Mouse (Mus musculus) forebrain, embryonic 11.5 days (tissue): Measurements from ENCODE around the gene Shbg. TPM values are rescaled to one million over a fixed set of nuclear protein-coding genes. Genes with fewer than 3 reads are reported as not detected.
"Not testable (repeated sequence)": the region's sequence is repeated elsewhere in the genome, so short reads cannot be mapped to it uniquely, and the experiment has no call there.

ENCODE experiments used
- ATAC-seq: fragments of 200-750 bp; cut with Nextera tagmentation; replicated peaks from 2 replicates; pipeline ENCODE4 v1.8.0; 2017; ENCODE audit warnings: moderate TSS enrichment; ENCODE audit not compliant: low FRiP score
- DNase-seq: peaks from one replicate; pipeline ENCODE4 v3.0.0-alpha.2; 2017; ENCODE audit warnings: low spot score
- H3K27ac ChIP-seq: fragments of 300-500 bp; sonication (generic); 2 replicates; pipeline ENCODE4 v1.5.1; 2014; ENCODE audit warnings: low read depth, low read length
- H3K27me3 ChIP-seq: fragments of 300-500 bp; sonication (generic); 2 replicates; pipeline ENCODE4 v1.6.1; 2014; ENCODE audit warnings: mild to moderate bottlenecking, low read length, mixed read lengths; ENCODE audit not compliant: control insufficient read depth, insufficient read depth
- H3K36me3 ChIP-seq: fragments of 300-500 bp; sonication (generic); 2 replicates; pipeline ENCODE4 v1.6.1; 2014; ENCODE audit warnings: mild to moderate bottlenecking, low read length, moderate library complexity, mixed read lengths; ENCODE audit not compliant: control insufficient read depth, insufficient read depth
- H3K4me1 ChIP-seq: fragments of 300-500 bp; sonication (generic); replicated peaks from 2 replicates; pipeline ENCODE4 v1.6.1; 2014; ENCODE audit warnings: low read length, mixed read lengths; ENCODE audit not compliant: control insufficient read depth, insufficient read depth
- H3K4me2 ChIP-seq: fragments of 300-500 bp; sonication (generic); 2 replicates; pipeline ENCODE4 v1.6.1; 2014; ENCODE audit warnings: low read depth, mild to moderate bottlenecking, low read length, moderate library complexity, mixed read lengths; ENCODE audit not compliant: severe bottlenecking
- H3K4me3 ChIP-seq: fragments of 300-500 bp; sonication (generic); 2 replicates; pipeline ENCODE4 v1.5.1; 2014; ENCODE audit warnings: low read depth, low read length
- H3K9ac ChIP-seq: fragments of 300-500 bp; sonication (generic); 2 replicates; pipeline ENCODE4 v1.6.1; 2014; ENCODE audit warnings: low read length
- H3K9me3 ChIP-seq: fragments of 300-500 bp; sonication (generic); 2 replicates; pipeline ENCODE4 v1.6.1; 2016; ENCODE audit warnings: low read length, mixed read lengths; ENCODE audit not compliant: control insufficient read depth
- WGBS: fragments of 180-500 bp; shearing (Covaris S2); extraction: QIAGEN DNeasy Blood & Tissue Kit; methylation state at CpG from one replicate; pipeline ENCODE4 v1.1.7; 2014; 5-methylcytosine and 5-hydroxymethylcytosine counted together
- polyA plus RNA-seq: library from polyadenylated mRNA; unstranded; fragments of >200 nt; fragmentation: Nextera tagmentation; extraction: Ambion mirVana; gene quantifications from 2 replicates; pipeline ENCODE4 v1.2.1, GENCODE M21; 2014

Shbg gene
- polyA plus RNA-seq, 1 experiment from 2014 or later: not detected

GRCm38 (mm10) chr11:69635471-69635870 lies 17.8 kb upstream of the Shbg start:
- Histone ChIP-seq H3K9me3 (no peaks in the 10 kb centered on the region), H3K9ac (no peak overlapping the region), H3K4me2 (0 out of 2 replicates have a peak overlapping the region, but pooled peaks have one; percentile 27), H3K27me3 (no peaks in the 10 kb centered on the region), H3K27ac (no peak overlapping the region), H3K4me1 (peaks cover 7% of the 10 kb centered on the region; the same call in 1 of the 2 replicates), H3K4me3 (no peak overlapping the region), H3K36me3 (no peaks in the 10 kb centered on the region; the same call in 1 of the 2 replicates)
- ATAC-seq: no peak
- no peak for DNase-seq
- WGBS: 88% methylated on average over 3 of the region's 3 CpGs

DNA sequence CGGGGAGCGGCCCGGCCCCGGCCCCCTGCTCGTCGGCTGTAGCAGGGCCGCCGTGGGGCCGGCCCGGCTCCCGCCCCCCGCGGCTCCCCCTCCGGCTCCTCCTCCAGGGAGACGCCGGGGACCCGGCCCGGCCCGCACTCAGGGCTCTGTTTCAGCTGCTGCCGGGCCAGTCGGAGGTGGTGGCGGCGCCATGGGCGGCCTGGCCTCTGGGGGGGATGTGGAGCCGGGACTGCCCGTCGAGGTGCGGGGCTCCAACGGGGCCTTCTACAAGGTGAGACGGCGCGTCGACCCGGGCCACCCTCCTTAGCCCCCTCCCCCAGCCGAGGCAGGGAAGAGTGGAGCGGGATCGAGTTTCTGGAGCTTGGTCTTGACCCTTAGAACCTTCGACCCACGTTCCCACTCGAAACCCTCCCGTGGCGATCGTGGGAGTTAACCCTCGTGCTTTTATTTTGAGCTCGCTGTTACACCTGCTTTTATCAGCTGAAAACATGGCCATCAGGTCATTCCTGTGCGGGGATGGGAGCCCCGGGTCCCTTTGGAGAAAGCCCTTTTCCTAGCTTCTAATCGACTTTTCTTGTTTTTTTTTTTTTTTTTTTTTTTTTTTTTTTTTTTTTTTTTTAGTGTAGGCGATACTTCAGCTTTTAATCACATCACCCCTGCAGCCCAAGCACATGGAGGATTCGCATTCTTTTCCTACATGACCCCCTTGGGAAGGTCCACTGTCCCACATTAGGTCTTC lies 15.6 kb upstream of the Shbg start:
- WGBS: under 1% methylated on average over 49 of the region's 50 CpGs
- H3K27me3 ChIP-seq: no peaks in the 10 kb centered on the region
- peak overlapping the region; percentile 98 for H3K9ac ChIP-seq
- no peaks in the 10 kb centered on the region; the same call in 1 of the 2 replicates for H3K36me3 ChIP-seq
- peak overlapping the region; percentile 99 for H3K4me3 ChIP-seq
- H3K4me1 ChIP-seq: peaks cover 7% of the 10 kb centered on the region; the same call in 1 of the 2 replicates
- peak overlapping the region; percentile 91 for H3K27ac ChIP-seq
- peak overlapping the region; percentile 61 for H3K4me2 ChIP-seq
- DNase-seq: no peak
- H3K9me3 ChIP-seq: no peaks in the 10 kb centered on the region
- peak; percentile 72 for ATAC-seq

DNA sequence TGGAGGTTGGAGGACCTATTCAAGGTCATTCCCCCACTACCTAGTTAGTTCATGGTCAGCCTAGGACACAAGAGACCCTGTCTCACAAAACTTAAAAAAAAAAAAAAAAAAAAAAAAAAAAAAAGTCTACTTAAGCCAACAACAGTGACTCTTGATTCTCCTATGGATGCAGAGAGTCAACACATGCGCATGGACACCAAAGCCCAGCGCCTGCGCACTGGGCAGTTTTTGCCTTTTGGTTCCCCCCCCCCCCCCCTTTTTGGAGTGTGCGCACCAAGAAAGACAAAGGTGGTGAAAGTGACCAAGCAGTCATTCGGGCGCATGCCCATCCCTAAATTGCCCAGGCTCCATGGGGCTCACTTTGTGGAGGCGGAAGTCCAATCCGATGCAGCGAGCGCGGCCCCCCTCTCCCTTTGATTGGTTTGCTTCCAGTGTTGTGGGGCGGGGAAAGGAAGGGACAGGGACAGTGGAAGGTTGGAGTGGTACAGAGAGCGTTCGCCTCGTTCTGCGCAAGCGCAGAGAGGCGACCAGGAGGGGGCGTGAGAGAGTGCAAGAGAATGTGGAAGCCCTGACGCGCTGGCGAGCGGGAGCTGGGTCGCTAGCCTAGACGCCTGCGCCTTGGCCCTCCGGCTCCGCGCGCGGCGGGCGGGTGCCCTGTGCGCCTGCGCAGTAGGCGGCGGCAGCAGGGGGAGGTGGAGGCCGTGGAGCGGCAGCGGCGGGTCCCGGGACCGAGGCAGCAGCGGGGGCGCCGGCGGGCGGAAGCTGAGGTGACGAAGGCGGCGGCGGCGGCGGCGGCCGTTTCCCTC lies 14.8 kb upstream of the Shbg start, which contains the start of gene Fxr2:
Gene Fxr2, plus strand, starts transcription at position 707 of the 806 bp plus-strand sequence.
- no peaks in the 10 kb centered on the region for H3K27me3 ChIP-seq
- H3K27ac ChIP-seq: peak within 1 kb of the TSS; percentile 91
- H3K9ac ChIP-seq: peak within 1 kb of the TSS; percentile 98
- WGBS: under 1% methylated on average over 42 of the region's 56 CpGs
- ATAC-seq: peak; percentile 99
- no peaks in the 10 kb centered on the region for H3K9me3 ChIP-seq
- peak; percentile 100 for DNase-seq
- H3K4me1 ChIP-seq: peaks cover 7% of the 10 kb centered on the region; the same call in 1 of the 2 replicates
- H3K4me2 ChIP-seq: peak within 1 kb of the TSS; percentile 61
- no peaks in the 10 kb centered on the region; the same call in 1 of the 2 replicates for H3K36me3 ChIP-seq
- peak within 1 kb of the TSS; percentile 99 for H3K4me3 ChIP-seq

- no peak overlapping the region for H3K27ac ChIP-seq
- no peaks in the 10 kb centered on the region for H3K27me3 ChIP-seq
- ATAC-seq: no peak
Observed at GRCm38 (mm10) chr11:69629802-69630201, 12.1 kb upstream of the Shbg start.

GRCm38 (mm10) chr11:69628286-69628685 lies 10.6 kb upstream of the Shbg start:
- whole genome bisulfite sequencing: 37% methylated on average over 6 of the region's 6 CpGs

More at GRCm38 (mm10) chr11:69629802-69630201, 12.1 kb upstream of the Shbg start:
- H3K9me3 ChIP-seq: no peaks in the 10 kb centered on the region
- no peak overlapping the region for H3K9ac ChIP-seq
- H3K4me1 ChIP-seq: peaks cover 6% of the 10 kb centered on the region; the same call in 1 of the 2 replicates
- H3K4me3 ChIP-seq: no peak overlapping the region
- no peak for DNase-seq
- WGBS: 54% methylated on average over 1 of the region's 1 CpGs
- no peaks in the 10 kb centered on the region; the same call in 1 of the 2 replicates for H3K36me3 ChIP-seq
- no peak overlapping the region for H3K4me2 ChIP-seq

DNA sequence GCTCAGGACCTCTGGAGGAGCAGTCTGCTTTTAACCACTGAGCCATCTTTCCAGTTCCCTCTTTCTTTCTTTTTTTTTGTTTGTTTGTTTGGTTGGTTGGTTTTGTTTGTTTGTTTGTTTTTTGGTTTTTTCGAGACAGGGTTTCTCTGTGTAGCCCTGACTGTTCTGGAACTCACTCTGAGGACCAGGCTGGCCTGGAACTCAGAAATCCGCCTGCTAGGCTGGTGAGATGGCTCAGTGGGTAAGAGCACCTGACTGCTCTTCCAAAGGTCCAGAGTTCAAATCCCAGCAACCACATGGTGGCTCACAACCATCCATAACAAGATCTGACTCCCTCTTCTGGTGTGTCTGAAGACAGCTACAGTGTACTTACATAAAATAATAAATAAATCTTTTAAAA lies 6.6 kb upstream of the Shbg start:
- H3K4me3 ChIP-seq, DNase-seq, H3K9me3 ChIP-seq, H3K9ac ChIP-seq, H3K27ac ChIP-seq, H3K27me3 ChIP-seq, H3K36me3 ChIP-seq, H3K4me2 ChIP-seq, H3K4me1 ChIP-seq, ATAC-seq: not testable (repeated sequence)
- whole genome bisulfite sequencing: 81% methylated on average over 2 of the region's 2 CpGs

More at GRCm38 (mm10) chr11:69628286-69628685, 10.6 kb upstream of the Shbg start:
- ATAC-seq (no peak), DNase-seq (peak; percentile 92)
- Histone ChIP-seq H3K36me3 (no peaks in the 10 kb centered on the region), H3K4me2 (no peak overlapping the region), H3K4me3 (no peak overlapping the region), H3K9me3 (no peaks in the 10 kb centered on the region), H3K9ac (no peak overlapping the region), H3K27ac (no peak overlapping the region), H3K4me1 (peaks cover 6% of the 10 kb centered on the region; the same call in 1 of the 2 replicates), H3K27me3 (no peaks in the 10 kb centered on the region)

GRCm38 (mm10) chr11:69623006-69623405 lies 5.3 kb upstream of the Shbg start:
- H3K4me1 ChIP-seq: peaks cover 7% of the 10 kb centered on the region
- peak overlapping the region; percentile 78; the same call in 1 of the 2 replicates for H3K4me2 ChIP-seq
- no peaks in the 10 kb centered on the region for H3K27me3 ChIP-seq
- H3K9me3 ChIP-seq: no peaks in the 10 kb centered on the region
- no peak overlapping the region for H3K4me3 ChIP-seq
- H3K9ac ChIP-seq: no peak overlapping the region; the same call in 1 of the 2 replicates
- no peak for DNase-seq
- H3K36me3 ChIP-seq: no peaks in the 10 kb centered on the region
- ATAC-seq: no peak
- H3K27ac ChIP-seq: no peak overlapping the region
- 79% methylated on average over 4 of the region's 4 CpGs for WGBS

DNA sequence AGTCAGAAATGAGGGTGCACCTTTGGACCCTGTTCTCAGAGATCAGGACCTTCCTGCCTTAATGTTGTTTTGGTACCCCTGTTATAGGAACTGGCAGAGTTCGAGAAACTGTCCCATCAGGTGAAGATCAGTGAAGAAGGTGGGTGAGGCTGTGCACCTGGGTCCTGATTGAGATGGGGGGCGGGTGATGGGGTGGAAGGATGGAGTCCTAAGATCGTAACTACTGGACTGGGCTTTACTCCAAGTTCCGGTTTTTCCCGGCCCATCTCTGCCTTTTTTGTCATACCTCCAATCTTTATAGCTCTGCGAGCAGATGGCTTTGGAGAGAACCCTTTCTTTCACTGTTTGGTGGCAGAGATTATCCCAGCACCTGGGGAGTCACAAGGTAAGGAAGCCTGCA lies 4.7 kb upstream of the Shbg start:
- Histone ChIP-seq H3K9me3 (no peaks in the 10 kb centered on the region), H3K9ac (peak overlapping the region; percentile 67), H3K4me1 (peaks cover 7% of the 10 kb centered on the region), H3K4me3 (peak overlapping the region; percentile 38), H3K27ac (no peak overlapping the region), H3K4me2 (peak overlapping the region; percentile 78), H3K27me3 (no peaks in the 10 kb centered on the region), H3K36me3 (no peaks in the 10 kb centered on the region)
- WGBS: 39% methylated on average over 6 of the region's 6 CpGs
- DNase-seq (no peak), ATAC-seq (no peak)
